Mouse (Mus musculus) testis, adult 2 months (tissue): ENCODE data around the gene Spns1.

Experiments used
- CTCF ChIP-seq: fragments of 200-500 bp; IDR thresholded peaks from 2 replicates; pipeline ENCODE4 v1.5.1; 2012; ENCODE audit warnings: low read depth, mild to moderate bottlenecking, inconsistent platforms, low read length, moderate library complexity; ENCODE audit not compliant: control insufficient read depth, insufficient read depth, insufficient replicate concordance
- POLR2A ChIP-seq: fragments of 200-500 bp; IDR thresholded peaks from 2 replicates; pipeline ENCODE4 v1.6.1; 2012; ENCODE audit warnings: low read depth, mild to moderate bottlenecking, inconsistent platforms, low read length, moderate library complexity; ENCODE audit not compliant: control insufficient read depth

DNA sequence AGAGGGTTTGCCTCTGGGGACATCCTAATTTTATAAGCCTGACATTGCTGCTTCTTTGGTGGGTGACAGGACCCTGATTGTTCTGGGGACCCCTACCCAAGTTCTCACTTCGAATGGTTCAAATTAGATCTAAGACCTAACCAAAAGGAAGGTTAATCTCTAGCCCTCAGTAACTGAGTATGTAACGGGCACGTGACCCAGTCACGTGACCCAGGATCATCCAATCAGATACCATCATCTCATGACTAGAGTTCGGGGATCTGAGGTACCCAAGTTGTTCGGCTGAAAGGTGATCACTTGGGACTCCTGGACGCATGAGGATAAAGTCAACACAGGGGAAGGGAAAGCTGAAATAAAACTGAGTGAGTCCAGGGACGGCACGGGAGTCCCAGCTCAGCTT, 4.2 kb downstream of the Spns1 start:
- TF ChIP-seq CTCF (no peak), POLR2A (no peak)
